Mouse (Mus musculus) 416B (cell line): Measurements from ENCODE around the gene Abhd16b.
A peak's percentile ranks its signal among the peaks of the same experiment; 100 is the strongest.

ENCODE experiments used
- DNase-seq: peaks from one replicate; pipeline ENCODE4 v3.0.0; 2011; ENCODE audit warnings: low read depth

Abhd16b gene

DNA sequence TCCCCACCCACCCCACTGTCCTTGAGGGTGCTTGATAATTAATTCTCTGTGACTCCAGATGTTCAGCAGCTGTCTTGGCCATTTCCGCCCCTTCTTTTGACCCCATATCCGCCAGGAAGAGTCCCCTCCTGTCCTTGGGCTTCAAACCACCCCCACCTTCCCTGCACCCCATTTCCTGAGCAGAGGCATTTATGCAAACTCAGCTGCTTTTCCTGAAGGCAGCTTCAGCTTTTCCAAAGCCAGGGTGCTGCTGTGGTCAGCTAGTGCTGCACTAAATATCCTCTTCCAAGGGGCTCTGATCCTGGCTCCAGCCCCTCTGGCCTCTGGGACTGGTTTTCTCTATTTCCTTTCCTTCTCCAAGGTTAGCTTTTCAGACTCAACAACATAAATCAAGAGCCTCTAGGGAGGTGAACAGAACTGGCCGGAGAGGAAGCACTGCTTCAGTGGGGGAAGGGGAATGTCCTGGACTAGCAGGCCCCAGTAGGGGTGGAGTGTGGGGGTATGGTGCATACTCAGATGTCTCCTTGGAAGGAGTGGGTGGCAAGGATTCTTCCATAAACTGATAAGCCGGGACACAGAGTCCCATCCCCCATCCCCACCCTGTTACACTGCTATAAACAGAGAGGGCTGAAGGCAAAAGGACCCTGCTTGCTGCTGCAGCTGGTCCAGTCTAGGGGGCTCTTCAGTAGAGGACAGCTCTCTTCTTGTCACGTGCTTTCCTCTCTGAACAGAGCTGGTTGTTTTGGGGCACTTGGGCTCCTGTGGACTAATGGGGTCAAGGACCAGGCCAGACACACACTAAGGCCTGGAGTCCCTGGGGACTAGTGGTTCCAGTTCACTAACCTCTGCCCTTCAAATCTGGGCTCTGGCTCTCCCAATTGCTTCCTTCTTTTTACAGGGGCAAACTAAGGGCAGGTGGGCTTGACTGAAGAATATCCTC is 5.4 kb upstream of the Abhd16b start:
- DNase-seq = no peak

DNA sequence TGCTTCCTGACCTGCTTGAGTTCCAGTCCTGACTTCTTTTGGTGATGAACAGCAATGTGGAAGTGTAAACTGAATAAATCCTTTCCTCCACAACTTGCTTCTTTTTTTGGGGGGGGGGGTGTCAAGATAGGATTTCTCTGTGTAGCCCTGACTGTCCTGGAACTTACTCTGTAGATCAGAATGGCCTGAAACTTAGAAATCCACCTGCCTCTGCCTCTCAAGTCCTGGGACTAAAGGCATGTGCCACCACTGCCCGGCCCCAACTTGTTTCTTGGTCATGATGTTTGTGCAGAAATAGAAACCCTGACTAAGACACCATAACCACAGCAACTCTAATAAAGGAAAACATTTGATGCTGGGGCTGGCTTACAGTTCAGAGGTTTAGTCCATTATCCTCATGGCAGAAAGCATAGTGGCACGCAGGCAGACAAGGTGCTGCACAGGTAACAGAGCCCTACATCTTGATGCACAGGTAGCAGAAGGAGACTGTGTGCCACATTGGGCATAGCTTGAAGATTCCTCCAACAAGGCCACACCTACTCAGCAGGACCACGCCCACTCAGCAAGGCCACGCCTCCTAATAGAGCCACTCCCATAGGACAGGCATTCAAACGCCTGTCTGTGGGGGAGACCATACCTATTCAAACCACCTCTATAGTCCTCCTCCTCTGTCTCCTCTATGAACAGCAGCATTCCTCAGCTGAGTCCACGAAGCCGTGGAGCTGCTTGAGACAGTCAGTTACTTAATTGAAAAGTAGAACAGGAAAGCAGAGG is 1.4 kb upstream of the Abhd16b start:
- DNase-seq = peak; percentile 43

DNA sequence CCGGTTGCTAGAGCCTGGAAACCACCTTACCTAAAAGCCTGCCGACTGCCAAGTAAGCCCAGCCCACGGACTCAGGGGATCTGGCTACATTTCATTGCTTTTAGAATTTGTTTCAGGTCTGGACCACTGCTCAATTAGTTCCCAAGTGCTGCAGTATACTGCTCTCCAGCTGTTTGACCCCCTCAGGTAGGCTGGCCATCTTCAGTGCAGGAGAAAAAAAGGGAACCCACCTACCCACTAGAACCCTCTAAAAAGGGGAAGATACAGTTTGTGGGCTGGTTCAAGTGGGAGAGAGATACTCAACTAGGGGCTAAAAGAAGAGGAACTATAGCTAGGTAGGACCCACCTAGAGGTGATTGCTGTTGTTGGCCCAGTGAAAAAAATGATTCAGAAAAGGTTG is 800 bp upstream of the Abhd16b start:
- no peak for DNase-seq

DNA sequence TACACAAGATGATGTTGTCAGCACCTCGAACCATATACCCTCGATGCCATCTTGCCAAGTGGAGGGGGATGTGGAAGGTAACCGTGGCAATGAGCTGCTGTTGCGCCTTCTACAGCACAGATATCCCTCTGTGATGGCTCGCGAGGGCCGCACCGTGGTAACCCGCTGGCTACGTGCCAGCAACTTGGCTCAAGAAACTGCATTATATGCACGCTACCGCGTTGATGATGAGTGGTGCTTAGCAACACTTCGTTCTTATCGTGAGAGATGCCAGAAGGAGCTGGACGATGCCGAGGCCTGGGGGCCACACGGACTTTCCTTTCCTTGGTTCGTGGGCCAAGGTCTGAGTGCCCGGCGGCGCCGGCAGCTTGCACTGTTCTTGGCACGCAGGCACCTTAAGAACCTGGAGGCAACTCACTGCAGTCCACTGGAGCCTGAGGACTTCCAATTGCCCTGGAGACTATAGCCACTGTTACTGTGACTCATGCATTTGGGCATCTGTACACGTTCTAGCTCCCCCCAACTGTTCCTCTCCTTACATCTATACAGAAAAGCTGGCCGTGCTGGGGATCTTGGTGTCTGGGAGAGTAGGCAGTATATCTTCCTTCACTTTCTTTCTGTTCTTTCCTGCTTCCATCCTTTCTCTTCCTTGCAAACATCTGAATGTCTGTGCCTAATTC is 1.4 kb downstream of the Abhd16b start:
- DNase-seq = no peak

DNA sequence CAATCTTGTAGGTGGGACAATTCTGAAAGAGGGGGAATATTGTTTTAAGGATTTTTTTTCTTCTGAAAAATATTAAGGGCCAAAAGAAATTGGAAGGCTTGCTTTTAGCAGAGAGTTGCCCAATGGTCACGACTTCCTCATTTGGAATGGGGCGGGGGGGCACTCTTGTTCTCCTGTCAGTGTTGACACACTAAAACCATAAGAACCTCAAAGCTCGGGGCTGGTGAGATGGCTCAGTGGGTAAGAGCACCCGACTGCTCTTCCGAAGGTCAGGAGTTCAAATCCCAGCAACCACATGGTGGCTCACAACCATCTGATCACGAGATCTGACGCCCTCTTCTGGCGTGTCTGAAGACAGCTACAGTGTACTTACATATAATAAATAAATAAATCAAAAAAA is 2.8 kb downstream of the Abhd16b start:
- peak; percentile 82 for DNase-seq

DNA sequence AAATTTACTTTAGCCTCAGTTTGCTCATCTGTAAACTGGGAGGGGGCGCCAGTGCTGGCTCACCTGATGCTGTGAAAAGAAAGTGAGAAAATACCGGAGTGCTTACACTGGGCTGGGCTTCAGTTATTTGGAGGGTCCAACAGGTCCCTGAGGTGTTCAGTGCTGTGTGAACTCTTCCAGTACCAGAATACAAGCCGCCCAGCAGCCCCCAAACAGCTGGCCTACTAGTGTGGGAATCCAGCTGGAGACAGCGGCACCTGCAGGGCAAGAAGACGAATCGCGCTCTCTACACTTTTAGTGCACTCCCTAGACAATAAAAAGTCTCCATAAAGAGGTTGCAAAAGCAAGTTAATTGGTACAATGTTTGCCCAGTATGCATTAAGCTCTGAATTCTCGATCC is 3.3 kb downstream of the Abhd16b start:
- DNase-seq = peak; percentile 87

DNA sequence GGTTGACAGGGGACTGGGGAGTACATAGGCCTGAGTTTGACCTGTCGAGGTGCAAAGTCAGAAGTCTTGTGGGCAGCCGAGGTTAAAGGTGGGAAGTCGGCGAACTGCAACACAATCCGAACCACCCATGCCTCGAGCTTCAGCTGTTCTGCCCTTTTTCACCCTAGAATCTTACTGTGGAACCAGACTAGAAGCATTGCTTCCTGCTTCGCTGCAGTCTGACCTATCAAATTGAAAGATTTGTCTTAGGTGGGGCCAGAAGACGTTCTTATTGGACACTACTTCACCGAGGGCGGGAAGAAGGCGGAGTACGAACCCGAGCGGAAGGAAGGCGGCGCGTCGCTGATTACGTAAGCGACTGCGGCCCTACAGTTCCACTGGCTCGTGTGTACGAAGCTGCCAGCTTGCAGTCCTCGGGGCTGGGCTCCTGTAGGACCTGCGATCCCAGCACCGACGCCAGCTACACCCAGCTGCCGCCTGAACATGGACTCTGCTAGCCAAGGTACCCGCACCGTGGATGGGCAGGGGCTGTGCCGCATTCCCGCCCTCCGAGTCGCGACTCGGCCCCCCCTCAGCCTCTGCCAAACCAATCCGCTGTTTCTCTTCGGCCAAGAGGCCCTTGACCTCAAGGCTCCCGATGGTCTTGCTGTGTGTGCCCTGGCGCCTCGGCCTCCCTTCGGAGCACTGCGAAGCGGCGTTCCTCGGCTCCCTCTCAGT is 4.0 kb downstream of the Abhd16b start, which contains the start of gene Tpd52l2:
Gene Tpd52l2 (plus strand): TSS at position 312 of the 717 bp plus-strand sequence.
- peak; percentile 98 for DNase-seq

DNA sequence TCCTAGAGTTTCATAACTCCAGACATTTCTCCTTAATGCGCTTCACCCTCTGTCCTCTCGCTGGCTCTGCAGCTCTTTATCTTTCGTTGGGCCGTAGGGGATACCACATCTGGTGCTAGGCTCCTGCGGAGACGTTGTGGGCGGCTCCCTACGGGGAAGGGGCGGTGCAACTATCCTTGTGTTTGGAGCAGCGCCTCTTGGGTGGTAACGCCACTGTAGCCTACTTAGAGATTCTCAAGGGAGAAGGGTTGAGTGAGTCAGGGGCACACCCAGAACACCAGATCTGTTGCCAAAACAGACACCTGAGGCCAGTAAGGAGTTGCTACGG is 4.5 kb downstream of the Abhd16b start:
- peak; percentile 81 for DNase-seq

DNA sequence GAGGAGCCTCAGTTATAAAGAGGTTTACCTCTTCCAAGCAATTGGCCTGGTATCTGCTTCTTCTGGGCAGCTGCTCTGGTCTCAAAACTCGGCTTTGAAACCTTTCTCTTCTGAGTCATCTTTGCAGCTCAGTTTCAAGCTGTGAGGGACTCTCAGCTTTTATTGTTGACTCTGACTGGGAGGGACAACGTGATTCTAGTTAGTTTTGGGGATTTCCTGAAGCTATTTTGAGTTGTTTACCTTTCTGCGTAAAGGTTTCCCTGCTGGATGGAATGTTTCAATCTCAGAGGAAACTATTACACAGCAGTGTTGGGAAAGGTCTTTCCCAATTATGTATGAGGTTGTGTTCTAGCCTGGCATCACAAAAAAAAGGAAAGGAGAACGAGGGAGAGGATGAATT is 5.6 kb downstream of the Abhd16b start:
- peak; percentile 12 for DNase-seq

DNA sequence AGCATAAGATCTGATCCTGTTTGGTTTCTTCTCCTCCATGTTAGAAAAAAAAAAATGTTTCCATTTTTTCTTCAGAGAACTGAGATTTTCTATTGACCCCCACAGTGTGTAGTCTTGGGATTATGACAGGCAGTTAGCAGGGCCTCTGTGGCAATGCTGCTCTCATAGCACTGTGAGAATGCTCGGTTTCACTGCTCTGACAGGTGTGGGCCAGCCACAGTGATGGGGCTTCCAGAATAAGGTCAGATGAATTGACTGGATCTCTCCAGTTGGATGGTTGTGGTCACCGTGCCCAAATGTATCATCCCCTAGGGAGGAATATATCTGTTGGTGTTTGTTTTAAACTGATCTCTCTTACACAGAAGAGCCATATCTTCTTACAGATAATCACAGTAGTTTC is 16.2 kb downstream of the Abhd16b start:
- DNase-seq = no peak

DNA sequence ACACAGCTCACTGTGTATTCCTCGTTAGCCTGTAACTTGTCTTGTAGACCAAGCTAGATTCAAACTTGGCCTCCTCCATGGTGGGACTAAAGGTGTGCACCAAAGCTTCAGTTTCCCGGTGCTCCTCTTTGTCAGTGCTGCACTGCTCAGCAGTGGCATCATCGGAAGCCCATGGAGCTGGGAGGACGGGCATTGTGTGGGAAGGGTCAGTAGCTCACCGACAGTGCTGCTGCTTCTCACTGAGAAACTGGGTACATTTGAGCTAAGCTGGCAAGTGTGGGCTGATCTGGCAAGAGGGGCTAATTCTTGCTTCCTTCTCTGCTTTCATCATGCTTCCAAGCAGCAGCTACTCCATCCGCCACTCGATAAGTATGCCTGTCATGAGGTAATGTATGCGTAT is 18.2 kb downstream of the Abhd16b start:
- no peak for DNase-seq

DNA sequence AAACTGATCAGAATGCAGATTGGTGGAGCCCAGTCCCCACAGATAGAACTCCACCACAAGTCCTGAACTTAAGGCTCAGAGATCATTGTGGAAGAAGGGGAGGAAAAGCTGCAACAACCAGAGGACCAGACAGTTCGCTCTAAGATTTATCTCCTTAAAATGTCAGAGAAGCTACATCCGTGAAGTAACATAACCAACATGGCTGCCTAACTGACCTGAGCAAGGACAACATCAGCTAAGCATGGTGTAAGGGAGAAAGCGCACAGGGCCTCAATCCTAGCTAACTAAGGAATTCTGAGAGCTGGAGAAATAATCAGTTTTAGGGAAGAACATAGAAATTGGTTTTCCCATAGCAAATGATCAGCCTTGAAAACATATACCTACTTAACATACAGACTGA is 26.2 kb downstream of the Abhd16b start:
- peak; percentile 54 for DNase-seq

DNA sequence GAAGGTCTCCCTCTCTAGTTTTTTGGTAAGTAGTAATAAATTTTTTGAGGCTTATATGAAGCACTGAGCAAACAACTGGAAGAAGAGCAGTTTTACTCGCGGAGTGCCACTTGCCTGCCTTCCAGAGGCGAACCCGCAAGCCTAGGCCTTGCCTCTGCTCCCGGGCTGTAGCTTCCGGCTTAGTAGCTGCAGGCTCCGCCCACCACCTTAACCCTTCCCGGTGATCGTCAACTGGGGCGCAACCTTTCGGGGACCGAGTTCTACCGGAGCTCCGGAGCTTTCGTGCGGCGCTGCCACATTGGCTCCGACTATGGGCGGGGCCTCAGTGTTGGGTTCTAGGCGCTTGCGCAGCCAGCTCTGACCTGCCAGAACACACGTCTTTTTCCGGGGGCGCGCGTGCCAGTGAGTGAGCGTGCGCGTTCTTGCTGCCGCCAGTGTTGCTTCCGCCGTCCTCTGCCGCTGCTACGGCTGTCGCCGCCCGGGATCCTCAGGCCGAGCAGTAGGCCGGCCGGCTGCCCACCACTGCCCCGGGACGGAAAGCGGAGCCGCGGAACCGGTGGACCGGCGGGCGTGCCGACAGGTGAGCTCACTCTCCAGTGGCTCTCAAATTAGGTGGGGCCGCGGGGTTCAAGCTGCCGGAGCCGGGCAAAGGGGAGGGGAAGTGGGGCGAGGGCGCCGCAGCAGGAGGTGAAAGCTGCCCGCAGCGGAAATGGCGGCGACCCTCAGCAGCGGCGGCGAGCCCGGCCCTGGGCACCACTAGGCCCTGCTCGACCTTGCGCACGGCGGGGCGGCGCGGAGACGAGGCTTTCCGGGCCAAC is 27.3 kb downstream of the Abhd16b start, which contains the start of gene Dnajc5:
Gene Dnajc5 (plus strand): TSS at position 368 of the 818 bp plus-strand sequence.
- DNase-seq = peak; percentile 98

DNA sequence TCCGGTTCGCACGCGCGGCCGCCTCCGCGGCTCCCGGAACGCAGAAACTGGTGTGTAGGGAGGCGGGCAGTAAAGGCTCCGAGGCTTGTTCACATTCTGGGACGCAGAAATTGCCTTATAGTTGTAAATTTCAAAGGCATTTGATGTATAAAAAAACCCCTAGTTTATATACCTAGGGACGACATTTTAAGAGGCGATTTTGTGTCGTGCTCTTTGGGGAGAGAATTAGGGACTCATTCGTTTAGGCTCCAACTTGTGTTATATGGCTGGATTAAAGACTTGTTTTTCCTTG is 27.9 kb downstream of the Abhd16b start:
- DNase-seq = no peak

DNA sequence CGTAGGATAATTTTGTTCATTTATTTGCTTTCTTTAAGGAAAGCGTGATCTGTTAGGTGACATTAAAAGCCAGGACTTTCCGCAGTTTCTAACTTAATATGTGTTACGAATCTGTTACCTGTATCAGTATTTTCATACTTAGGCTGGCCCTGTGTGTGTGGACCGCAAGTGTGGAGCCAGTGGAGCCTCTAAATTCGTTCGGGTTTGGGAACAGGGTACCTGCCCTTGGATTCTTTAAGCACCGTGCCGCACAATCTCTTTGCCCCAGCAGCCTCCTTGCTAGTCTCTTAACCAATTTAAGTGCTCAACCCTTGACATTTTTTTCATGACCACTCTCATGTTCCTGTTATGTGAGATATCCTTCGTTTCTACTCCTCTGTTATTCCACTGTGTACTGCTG is 28.5 kb downstream of the Abhd16b start:
- no peak for DNase-seq

DNA sequence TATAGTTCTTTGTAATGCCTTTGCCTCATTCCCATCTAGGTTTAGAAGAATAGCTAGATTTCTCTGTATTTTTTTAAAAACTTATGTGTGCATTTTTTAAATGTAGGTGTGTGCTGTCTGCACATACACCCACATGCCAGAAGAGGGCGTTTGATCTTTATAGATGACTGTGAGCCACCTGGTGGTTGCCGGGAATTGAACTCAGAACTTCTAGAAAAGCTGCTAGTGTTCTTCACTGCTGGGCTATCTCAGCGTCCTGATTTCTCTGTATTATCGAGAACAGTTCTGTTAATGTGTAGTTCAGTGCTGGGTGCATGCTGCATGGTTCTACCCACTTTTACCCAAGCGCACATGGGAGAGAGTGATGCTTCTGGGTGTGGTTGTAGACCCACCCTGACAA is 29.8 kb downstream of the Abhd16b start:
- DNase-seq = peak; percentile 64

DNA sequence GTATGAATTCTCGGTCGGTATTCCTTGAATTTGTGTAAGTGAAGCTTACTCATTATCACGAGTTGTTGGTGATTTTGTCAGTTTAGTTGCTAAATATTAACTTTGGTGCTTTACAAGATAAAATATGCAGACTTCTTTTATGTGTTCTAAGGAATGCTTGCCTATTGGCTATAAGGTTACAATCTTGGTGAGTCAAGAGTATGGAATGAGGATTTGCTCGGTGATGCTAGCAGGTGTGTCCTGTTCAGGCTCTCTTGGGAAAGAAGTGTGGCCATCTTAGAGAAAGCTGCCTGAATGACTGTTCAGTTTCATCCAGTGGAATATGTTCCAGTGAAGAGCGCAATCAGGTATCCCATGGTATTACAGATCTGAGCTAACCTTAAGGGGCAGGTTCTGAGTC is 32.5 kb downstream of the Abhd16b start:
- no peak for DNase-seq

DNA sequence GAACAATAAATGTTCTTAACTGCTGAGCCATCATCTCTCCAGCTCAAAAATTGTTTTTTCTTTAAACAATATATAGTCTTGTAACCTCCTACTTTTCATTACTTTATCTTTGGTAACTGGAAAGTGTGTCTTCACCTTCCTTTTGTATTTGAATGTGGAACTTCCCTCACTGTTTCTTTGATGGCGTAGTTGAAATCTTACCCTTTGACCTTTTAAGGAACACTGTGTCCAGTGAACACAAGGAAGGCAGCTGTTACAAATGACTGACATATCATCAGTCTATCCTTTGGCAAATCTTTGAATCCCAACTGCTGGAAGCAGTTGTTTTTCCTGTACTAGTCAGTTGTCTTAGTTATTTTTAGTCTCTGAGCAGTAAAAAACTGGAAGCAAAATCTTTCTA is 36.1 kb downstream of the Abhd16b start:
- DNase-seq = no peak

DNA sequence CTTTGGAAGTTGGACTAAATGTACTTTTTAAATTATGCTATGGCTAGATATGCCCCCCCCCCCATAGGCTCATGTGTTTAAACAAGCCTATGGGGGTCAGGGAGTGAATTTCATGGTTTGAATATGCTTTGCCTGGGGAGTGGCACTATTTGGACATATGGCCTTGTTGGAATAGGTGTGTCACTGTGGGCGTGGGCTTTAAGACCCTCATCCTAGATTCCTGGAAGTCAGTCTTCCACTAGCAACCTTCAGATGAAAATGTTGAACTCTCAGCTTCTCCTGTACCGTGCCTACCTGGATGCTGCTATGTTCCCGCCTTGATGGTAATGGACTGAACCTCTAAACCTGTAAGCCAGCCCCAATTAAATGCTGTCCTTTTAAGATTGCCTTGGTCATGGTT is 39.6 kb downstream of the Abhd16b start:
- no peak for DNase-seq

DNA sequence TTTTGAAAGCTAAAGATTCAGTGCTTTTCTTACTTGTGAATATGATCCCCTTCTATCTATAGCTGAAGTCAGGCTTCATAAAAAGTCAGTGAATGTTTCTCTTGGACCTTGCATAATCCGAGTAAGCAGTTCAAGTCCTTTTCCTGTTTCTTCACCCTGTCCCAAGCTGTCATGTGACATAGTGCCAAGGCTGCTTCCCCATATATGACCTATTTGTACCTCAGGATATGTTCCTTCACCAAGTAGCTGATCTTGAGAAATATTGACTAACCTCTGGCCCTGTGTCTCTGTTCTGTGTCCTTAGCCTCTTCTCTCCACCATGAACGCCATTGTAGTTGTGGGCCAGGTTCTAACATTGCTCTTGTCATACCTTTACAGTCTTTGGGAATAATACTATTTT is 43.4 kb downstream of the Abhd16b start:
- DNase-seq = peak; percentile 88

DNA sequence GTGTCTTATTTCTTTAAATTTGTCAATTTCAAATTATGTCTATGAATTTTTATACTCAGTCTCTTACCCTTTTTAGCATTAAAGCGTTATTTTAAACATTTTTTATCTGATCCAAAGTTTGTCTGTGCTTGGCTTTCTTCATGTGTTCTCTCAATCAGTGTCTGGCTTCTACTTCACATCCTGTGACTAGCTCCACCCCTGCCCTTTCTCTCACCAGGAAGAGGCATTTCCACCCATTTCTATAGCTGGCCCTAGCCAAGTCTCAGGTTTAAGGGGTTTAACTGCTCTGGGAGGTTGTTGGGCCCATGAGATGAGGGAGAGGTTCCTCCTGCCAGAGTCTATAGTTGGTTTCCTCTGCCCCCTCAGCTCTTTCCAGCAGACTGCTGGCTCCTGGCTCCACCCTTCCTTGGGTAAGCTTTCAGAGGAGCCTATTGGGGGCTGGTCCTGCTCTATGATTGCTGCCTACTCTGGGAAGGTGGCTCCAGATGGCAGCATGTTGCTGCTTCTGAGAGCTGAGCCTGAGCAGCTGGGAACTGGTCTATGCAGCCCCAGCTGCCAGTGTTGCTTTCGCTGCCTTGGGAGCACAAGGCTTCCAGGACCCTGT is 44.5 kb downstream of the Abhd16b start:
- peak; percentile 70 for DNase-seq
